Mouse (Mus musculus) small intestine, adult 2 months (tissue): ENCODE measurements around the gene Ndfip2. TPM values are rescaled to one million over a fixed set of nuclear protein-coding genes. Genes with fewer than 3 reads are reported as not detected.

Experiments used
- H3K27ac ChIP-seq: fragments of 200-500 bp; 2 replicates; pipeline ENCODE4 v1.5.1; 2012; ENCODE audit warnings: low read depth, low read length, control low read depth, inconsistent platforms; ENCODE audit not compliant: insufficient read depth
- H3K27me3 ChIP-seq: fragments of 200-500 bp; 2 replicates; pipeline ENCODE4 v1.6.1; 2012; ENCODE audit warnings: mild to moderate bottlenecking, moderate library complexity, low read length, inconsistent platforms; ENCODE audit not compliant: control insufficient read depth, insufficient read depth
- H3K36me3 ChIP-seq: fragments of 200-500 bp; 2 replicates; pipeline ENCODE4 v1.6.1; 2012; ENCODE audit warnings: mild to moderate bottlenecking, low read length, control low read depth, inconsistent platforms; ENCODE audit not compliant: control insufficient read depth, insufficient read depth
- H3K4me1 ChIP-seq: fragments of 200-500 bp; 2 replicates; pipeline ENCODE4 v1.6.1; 2012; ENCODE audit warnings: low read length, inconsistent platforms, mixed read lengths; ENCODE audit not compliant: control insufficient read depth, insufficient read depth, insufficient read length
- H3K4me3 ChIP-seq: fragments of 200-500 bp; 2 replicates; pipeline ENCODE4 v1.5.1; 2012; ENCODE audit warnings: low read depth, mild to moderate bottlenecking, control low read depth, inconsistent platforms, low read length, moderate library complexity
- CTCF ChIP-seq: fragments of 200-500 bp; IDR thresholded peaks from 2 replicates; pipeline ENCODE4 v1.5.1; 2012; ENCODE audit warnings: low read depth, mild to moderate bottlenecking, control low read depth, inconsistent platforms, low read length, moderate library complexity, mixed read lengths; ENCODE audit not compliant: insufficient replicate concordance, insufficient read length; ENCODE audit errors: extremely low read depth
- POLR2A ChIP-seq: fragments of 200-500 bp; IDR thresholded peaks from 2 replicates; pipeline ENCODE4 v1.6.1; 2012; ENCODE audit warnings: low read depth, mild to moderate bottlenecking, control low read depth, inconsistent platforms, low read length, moderate library complexity
- WGBS: fragments of 180-500 bp; shearing (Covaris S2); methylation state at CpG from one replicate; pipeline ENCODE4 v1.1.7; 2018; 5-methylcytosine and 5-hydroxymethylcytosine counted together
- polyA plus RNA-seq: library from polyadenylated mRNA; depleted of rRNA; stranded (reverse); fragments of >200 nt; gene quantifications from 2 replicates; pipeline ENCODE4 v1.2.3, GENCODE M21; 2012

The Ndfip2 gene
- polyA plus RNA-seq, 1 experiment = 208 TPM

DNA sequence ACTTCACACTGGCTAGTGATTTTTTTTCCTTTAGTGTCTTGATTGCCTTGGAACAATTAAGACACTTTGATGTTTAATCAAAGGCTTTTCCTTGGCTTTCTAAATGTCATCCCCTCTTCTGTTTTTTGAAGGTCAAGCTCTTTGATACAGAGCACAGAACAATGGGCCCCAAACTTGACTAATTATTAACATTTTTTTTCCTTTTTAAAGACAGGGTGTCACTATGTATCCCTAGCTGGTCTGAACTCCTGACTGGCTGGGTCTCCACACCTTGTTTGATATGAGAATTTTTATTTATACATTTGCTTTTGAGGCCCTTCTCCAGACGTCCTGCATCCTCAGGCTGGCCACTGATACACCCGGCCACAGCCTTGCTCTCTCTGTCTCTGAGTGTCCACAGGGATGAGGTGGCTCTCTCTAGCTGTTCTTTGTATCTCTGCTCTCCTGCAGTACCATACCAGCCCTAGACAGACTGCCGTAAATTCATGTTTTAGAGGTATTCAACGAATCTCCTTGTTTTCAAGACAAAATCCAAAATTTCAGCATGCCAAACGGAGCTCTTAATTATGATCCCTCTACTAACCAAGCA lies 19.8 kb upstream of the Ndfip2 start:
- Histone ChIP-seq H3K4me1 (no peaks in the 10 kb centered on the region), H3K27me3 (no peaks in the 10 kb centered on the region), H3K36me3 (no peaks in the 10 kb centered on the region), H3K27ac (no peak overlapping the region), H3K4me3 (no peak overlapping the region)
- TF ChIP-seq CTCF = no peak
- TF ChIP-seq POLR2A = no peak
- WGBS = 59% methylated on average over 5 of the region's 5 CpGs

DNA sequence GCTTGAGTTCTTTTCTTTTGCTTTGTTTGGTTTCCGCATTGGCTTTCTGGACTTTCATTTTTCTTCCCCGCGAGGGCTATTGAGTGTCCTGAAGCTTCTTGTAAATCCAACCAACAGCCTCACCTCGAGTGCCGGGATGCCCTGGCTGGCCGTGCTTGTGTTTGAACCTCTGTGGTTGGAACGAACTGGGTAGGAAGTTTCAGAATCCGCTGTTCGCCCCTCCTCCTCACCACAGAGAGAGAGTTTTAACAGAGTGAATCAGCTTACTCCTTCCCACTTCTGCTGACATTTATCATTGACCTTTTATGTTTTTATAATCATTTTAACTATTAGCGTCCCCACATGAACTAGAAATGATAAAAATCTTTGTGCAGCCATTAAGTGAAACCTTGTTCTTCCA lies 18.3 kb upstream of the Ndfip2 start:
- no peak for TF ChIP-seq POLR2A
- no peak for TF ChIP-seq CTCF
- H3K4me1 ChIP-seq = peaks cover 2% of the 10 kb centered on the region; the same call in 1 of the 2 replicates
- H3K27ac ChIP-seq = no peak overlapping the region
- H3K27me3 ChIP-seq = no peaks in the 10 kb centered on the region
- no peak overlapping the region for H3K4me3 ChIP-seq
- WGBS = 74% methylated on average over 10 of the region's 10 CpGs
- no peaks in the 10 kb centered on the region for H3K36me3 ChIP-seq

DNA sequence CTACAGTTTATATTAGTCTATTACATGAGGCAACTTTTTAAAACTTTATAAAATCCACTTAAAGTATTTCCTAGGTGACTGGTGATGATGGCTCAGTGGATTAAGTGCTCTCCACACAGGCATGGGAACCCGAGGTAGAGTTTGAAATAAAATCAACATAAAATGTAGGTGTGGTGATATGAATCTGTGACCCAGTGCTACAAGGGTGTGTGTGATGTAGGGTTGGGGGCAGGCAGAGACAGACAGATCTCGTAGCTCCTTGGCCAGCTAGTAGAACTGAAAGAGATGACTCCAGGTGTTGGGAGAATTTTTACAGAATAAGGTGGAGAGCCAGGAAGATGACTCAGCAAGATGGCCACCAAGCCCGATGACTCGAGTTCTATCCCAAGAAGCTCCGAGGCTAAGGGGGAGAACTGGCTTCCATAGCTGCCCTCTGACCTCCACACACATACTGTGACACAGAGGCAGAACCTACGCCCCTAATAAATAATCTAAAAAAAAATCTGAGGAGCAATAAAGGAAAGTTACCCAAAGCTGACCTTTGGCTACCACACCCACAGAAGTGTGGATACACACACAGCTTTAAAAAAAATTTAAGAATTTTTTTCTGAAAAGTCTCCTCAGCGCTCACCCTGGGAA lies 14.4 kb upstream of the Ndfip2 start:
- no peak overlapping the region; the same call in 1 of the 2 replicates for H3K4me3 ChIP-seq
- peaks cover 2% of the 10 kb centered on the region; the same call in 1 of the 2 replicates for H3K4me1 ChIP-seq
- H3K27ac ChIP-seq = peak overlapping the region; percentile 71
- no peaks in the 10 kb centered on the region for H3K27me3 ChIP-seq
- no peaks in the 10 kb centered on the region for H3K36me3 ChIP-seq
- TF ChIP-seq POLR2A (no peak), CTCF (no peak)
- WGBS = 31% methylated on average over 7 of the region's 7 CpGs

DNA sequence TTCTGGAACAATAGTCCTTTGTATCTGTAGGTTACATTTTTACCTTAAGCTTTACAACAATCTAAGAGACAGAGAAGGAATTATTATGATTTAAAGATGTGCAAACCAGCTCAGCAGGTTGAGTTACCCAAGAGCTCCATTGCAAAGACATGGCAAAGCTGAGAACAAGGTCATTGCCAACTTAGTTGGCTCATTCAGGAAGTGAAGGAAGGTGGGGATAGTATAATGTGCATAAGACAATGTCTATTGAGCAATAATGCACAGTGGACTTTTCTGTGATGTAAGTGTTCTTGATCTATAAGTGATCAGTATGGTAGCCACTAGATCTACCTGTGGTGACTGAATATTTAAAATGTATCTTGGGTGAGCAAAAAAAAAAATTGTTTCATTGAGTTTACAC lies 7.3 kb upstream of the Ndfip2 start:
- Histone ChIP-seq H3K4me3 (no peak overlapping the region), H3K27ac (no peak overlapping the region)
- no peak for TF ChIP-seq POLR2A
- no peak for TF ChIP-seq CTCF

DNA sequence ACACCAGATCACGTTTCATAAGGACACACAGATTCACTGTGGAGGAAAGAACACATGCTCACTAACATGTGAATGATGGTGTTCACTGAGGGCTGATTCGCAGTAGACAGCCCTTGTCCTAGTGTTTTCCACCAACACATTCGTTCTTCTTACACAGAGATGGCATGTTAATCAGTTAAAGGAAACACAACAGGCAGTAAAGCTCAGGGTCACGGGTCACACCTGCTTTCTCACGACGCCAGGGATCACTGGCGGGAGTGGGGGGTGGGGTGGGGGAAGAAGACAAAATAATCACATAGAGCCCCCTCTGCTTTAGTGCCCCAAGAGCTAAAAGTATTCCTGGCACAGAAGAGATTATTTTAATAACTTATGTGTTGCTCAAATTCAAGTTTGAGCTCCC lies 5.1 kb upstream of the Ndfip2 start:
- no peaks in the 10 kb centered on the region for H3K36me3 ChIP-seq
- no peak overlapping the region for H3K27ac ChIP-seq
- TF ChIP-seq POLR2A = no peak
- no peak for TF ChIP-seq CTCF
- no peak overlapping the region for H3K4me3 ChIP-seq
- peaks cover 6% of the 10 kb centered on the region; the same call in 1 of the 2 replicates for H3K4me1 ChIP-seq
- no peaks in the 10 kb centered on the region for H3K27me3 ChIP-seq
- 10% methylated on average over 7 of the region's 7 CpGs for WGBS

More for the DNA sequence above, 7.3 kb upstream of the Ndfip2 start:
- H3K27me3 ChIP-seq = no peaks in the 10 kb centered on the region
- no peaks in the 10 kb centered on the region for H3K36me3 ChIP-seq
- H3K4me1 ChIP-seq = peaks cover 6% of the 10 kb centered on the region; the same call in 1 of the 2 replicates

DNA sequence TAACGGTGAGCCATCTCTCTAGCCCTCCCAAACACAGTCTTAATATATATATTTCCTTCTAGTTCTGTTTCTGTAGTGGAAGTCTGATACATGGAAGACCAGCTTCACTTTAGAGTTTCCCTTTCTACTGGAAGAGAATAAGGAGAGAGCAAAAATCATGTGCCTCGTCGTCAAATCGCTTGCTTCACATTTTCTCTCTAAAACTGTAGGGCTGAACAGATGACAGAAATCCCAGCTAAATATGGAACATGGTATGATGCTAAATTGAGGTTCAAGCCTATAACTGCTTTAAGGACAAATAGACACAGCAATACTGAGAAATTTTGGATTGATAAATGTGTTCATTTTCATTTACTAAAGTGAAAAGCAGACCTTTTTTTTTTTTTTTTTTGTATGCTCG lies 4.0 kb upstream of the Ndfip2 start:
- no peak overlapping the region for H3K27ac ChIP-seq
- TF ChIP-seq CTCF = no peak
- TF ChIP-seq POLR2A = no peak
- H3K36me3 ChIP-seq = no peaks in the 10 kb centered on the region
- no peaks in the 10 kb centered on the region for H3K27me3 ChIP-seq
- no peak overlapping the region for H3K4me3 ChIP-seq
- 61% methylated on average over 5 of the region's 5 CpGs for WGBS
- H3K4me1 ChIP-seq = peaks cover 6% of the 10 kb centered on the region; the same call in 1 of the 2 replicates

DNA sequence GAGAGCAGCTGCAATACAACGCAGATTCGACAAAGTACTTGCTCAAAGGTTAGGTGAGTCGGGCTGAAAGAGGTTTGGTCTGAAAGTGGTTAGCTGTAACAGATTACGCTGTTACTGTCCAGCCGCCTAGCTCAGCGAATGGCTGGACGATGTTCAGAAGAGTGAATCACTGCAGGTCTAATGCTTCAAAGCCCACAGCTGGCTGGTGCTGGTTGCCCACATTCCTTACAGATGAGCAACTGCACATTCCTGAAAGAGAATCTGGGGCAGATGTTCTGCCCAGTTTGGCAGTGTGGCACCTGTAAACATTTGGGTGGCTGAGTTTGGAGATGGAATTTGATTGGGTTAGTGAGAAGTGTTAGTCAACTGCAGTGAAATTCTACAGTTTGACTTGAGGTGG lies 2.8 kb upstream of the Ndfip2 start:
- TF ChIP-seq POLR2A = no peak
- Histone ChIP-seq H3K4me1 (peaks cover 6% of the 10 kb centered on the region; the same call in 1 of the 2 replicates), H3K27me3 (no peaks in the 10 kb centered on the region), H3K27ac (no peak overlapping the region), H3K36me3 (no peaks in the 10 kb centered on the region), H3K4me3 (no peak overlapping the region)
- 82% methylated on average over 7 of the region's 7 CpGs for WGBS
